Mouse (Mus musculus): ENCODE data around the gene Gstm6.
"Not testable (repeated sequence)": the region's sequence is repeated elsewhere in the genome, so short reads cannot be mapped to it uniquely, and the experiment has no call there.

Gstm6 gene

GRCm38 (mm10) chr3:107895194-107895719 lies 48.3 kb downstream of the Gstm6 start:
- no peak for DNase-seq (ENCODE audit: low spot score in 2 of 2)

DNA sequence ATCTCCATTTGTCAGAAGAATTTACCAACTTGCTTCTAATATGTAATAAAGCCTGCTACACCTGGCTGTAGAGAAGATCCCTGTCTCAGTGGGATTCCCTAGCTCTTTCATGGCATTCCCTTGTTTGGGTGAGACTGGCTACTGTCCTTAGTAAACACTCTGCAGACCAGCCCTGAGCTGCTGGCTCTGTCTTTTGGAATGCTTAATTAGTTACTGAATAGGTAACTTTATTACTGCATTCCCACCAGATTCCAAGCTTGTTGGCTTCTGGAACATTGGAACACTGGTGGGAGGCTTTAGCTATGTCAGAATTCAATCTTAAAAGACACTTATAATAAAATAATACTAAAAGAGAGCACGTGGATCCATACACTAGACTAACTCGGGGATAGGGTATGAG lies 54.3 kb downstream of the Gstm6 start:
- DNase-seq (ENCODE audit: low spot score in 2 of 2), result not testable (repeated sequence)
